In the genomic region with DNA sequence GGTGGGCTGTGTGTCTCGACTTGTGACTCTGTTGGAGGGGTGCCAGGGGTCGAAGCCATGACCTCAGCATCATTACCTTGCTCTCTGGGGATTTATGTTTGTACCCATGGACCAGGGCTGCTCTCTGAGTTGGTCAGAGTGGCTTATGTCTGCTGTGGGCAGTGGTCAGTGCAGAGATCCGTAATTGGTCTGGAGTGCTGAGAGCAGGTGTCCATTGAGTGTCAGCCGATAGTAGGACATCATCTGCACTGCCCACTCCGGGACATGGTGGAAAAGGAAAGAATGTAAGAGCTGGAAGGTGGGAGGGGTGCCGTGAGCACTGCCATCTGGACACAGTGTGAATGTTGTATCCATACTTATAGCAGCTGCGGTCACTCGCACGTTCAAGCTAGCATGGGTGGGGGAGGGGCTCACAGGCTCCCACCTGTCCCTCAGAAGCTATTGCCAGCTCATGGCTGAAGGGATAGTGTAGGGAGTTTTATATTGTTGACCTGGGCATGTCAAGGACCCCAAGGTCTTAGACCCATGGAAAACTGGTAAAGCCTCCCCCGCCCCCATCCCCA, we compare ENCODE assay signal across 19 mouse cellular contexts.
DNase-seq lines count a peak whose midpoint lies in the region; ATAC-seq and TF ChIP-seq lines count a peak whose summit lies in the region.
"Had no signal": no experiment of that assay in that cellular context is flagged by ENCODE, and none has a peak within 500 bp of the region (broad histone marks: within the 10 kb centered on the region; RNA-seq: fewer than 3 reads in every experiment).

No protein-coding gene starts in this region.

- DNase-seq in hindbrain, embryonic 10.5 days (ENCODE audit: low spot score): no peak
- no peak for DNase-seq in midbrain, embryonic 10.5 days (ENCODE audit: low spot score)
- DNase-seq in embryonic facial prominence, embryonic 14.5 days (ENCODE audit: low spot score): peak; percentile 43
- DNase-seq in limb, embryonic 14.5 days (ENCODE audit: low spot score): no peak
- no peak for DNase-seq in liver
- DNase-seq: adrenal gland, postnatal 10 days; cerebellum, postnatal 25 days; gastrocnemius, postnatal 10 days; heart, adult 2 months; lung, adult 2 months; spleen, adult 18-20 months; thymus, postnatal 14 days had no signal

- no peak overlapping the region for H3K9ac ChIP-seq in hindbrain, embryonic 12.5 days
- no peak overlapping the region for H3K9ac ChIP-seq in midbrain, embryonic 13.5 days (replicated peaks)
- H3K9ac ChIP-seq in embryonic facial prominence, embryonic 14.5 days (ENCODE audit: low read depth, low read length): no peak overlapping the region
- no peak overlapping the region for H3K9ac ChIP-seq in limb, embryonic 14.5 days (ENCODE audit: low read depth, low read length, severe bottlenecking)
- H3K9ac ChIP-seq: embryonic facial prominence, embryonic 13.5 days had no signal

- no peak overlapping the region for H3K4me2 ChIP-seq in hindbrain, embryonic 12.5 days (replicated peaks)
- H3K4me2 ChIP-seq in midbrain, embryonic 13.5 days (replicated peaks): no peak overlapping the region
- no peak overlapping the region for H3K4me2 ChIP-seq in embryonic facial prominence, embryonic 14.5 days (ENCODE audit: low read depth, low read length)
- no peak overlapping the region for H3K4me2 ChIP-seq in limb, embryonic 14.5 days (replicated peaks; ENCODE audit: low read depth, low read length, severe bottlenecking)
- H3K4me2 ChIP-seq: embryonic facial prominence, embryonic 13.5 days had no signal

- no peaks in the 10 kb centered on the region for H3K27me3 ChIP-seq in hindbrain, embryonic 12.5 days
- H3K27me3 ChIP-seq in hindbrain, embryonic 10.5 days (ENCODE audit: insufficient read depth, poor library complexity, severe bottlenecking): no peaks in the 10 kb centered on the region
- no peaks in the 10 kb centered on the region for H3K27me3 ChIP-seq in midbrain, embryonic 13.5 days
- H3K27me3 ChIP-seq in midbrain, embryonic 10.5 days (ENCODE audit: low read depth, poor library complexity, severe bottlenecking): no peaks in the 10 kb centered on the region
- H3K27me3 ChIP-seq in embryonic facial prominence, embryonic 14.5 days (replicated peaks; ENCODE audit: control insufficient read depth, insufficient read depth, low read length): no peaks in the 10 kb centered on the region
- H3K27me3 ChIP-seq in limb, embryonic 14.5 days (ENCODE audit: control insufficient read depth, insufficient read depth, low read length): no peaks in the 10 kb centered on the region
- H3K27me3 ChIP-seq: embryonic facial prominence, embryonic 13.5 days had no signal

- H3K36me3 ChIP-seq in hindbrain, embryonic 12.5 days: no peaks in the 10 kb centered on the region
- H3K36me3 ChIP-seq in hindbrain, embryonic 10.5 days: no peaks in the 10 kb centered on the region
- H3K36me3 ChIP-seq in midbrain, embryonic 13.5 days: no peaks in the 10 kb centered on the region
- H3K36me3 ChIP-seq in midbrain, embryonic 10.5 days: no peaks in the 10 kb centered on the region
- no peaks in the 10 kb centered on the region for H3K36me3 ChIP-seq in embryonic facial prominence, embryonic 14.5 days (ENCODE audit: control insufficient read depth, insufficient read depth, low read length)
- no peaks in the 10 kb centered on the region for H3K36me3 ChIP-seq in limb, embryonic 14.5 days (ENCODE audit: control insufficient read depth, insufficient read depth, low read length)
- H3K36me3 ChIP-seq: embryonic facial prominence, embryonic 13.5 days had no signal

- H3K9me3 ChIP-seq in hindbrain, embryonic 12.5 days (replicated peaks): no peaks in the 10 kb centered on the region
- H3K9me3 ChIP-seq in hindbrain, embryonic 10.5 days: no peaks in the 10 kb centered on the region
- H3K9me3 ChIP-seq in midbrain, embryonic 13.5 days: no peaks in the 10 kb centered on the region
- no peaks in the 10 kb centered on the region for H3K9me3 ChIP-seq in midbrain, embryonic 10.5 days (replicated peaks)
- no peaks in the 10 kb centered on the region for H3K9me3 ChIP-seq in embryonic facial prominence, embryonic 14.5 days (ENCODE audit: control insufficient read depth, low read length)
- no peaks in the 10 kb centered on the region for H3K9me3 ChIP-seq in limb, embryonic 14.5 days (ENCODE audit: control insufficient read depth, low read length)
- H3K9me3 ChIP-seq: embryonic facial prominence, embryonic 13.5 days had no signal

- WGBS in hindbrain, embryonic 12.5 days: 68% methylated on average over 10 of the region's 10 CpGs
- 85% methylated on average over 10 of the region's 10 CpGs for WGBS in hindbrain, embryonic 10.5 days
- WGBS in midbrain, embryonic 13.5 days: 76% methylated on average over 10 of the region's 10 CpGs
- WGBS in midbrain, embryonic 10.5 days: 90% methylated on average over 10 of the region's 10 CpGs
- WGBS in embryonic facial prominence, embryonic 14.5 days: 81% methylated on average over 10 of the region's 10 CpGs
- WGBS in limb, embryonic 14.5 days: 74% methylated on average over 10 of the region's 10 CpGs

- peaks cover 11% of the 10 kb centered on the region for H3K4me1 ChIP-seq in hindbrain, embryonic 12.5 days
- peaks cover 18% of the 10 kb centered on the region for H3K4me1 ChIP-seq in hindbrain, embryonic 10.5 days (replicated peaks)
- 0 out of 2 replicates have a peak, but pooled peaks cover 8% of the 10 kb centered on the region for H3K4me1 ChIP-seq in midbrain, embryonic 13.5 days (replicated peaks)
- H3K4me1 ChIP-seq in midbrain, embryonic 10.5 days: peaks cover 10% of the 10 kb centered on the region
- no peaks in the 10 kb centered on the region for H3K4me1 ChIP-seq in embryonic facial prominence, embryonic 14.5 days (ENCODE audit: control insufficient read depth, insufficient read depth, low read length)
- H3K4me1 ChIP-seq in limb, embryonic 14.5 days (ENCODE audit: control insufficient read depth, insufficient read depth, low read length): peaks cover 5% of the 10 kb centered on the region; the same call in 1 of the 2 replicates

- 0 out of 2 replicates have a peak, but pooled peaks have one; percentile 21 for ATAC-seq in hindbrain, embryonic 12.5 days (ENCODE audit: low FRiP score)
- ATAC-seq in midbrain, embryonic 13.5 days: peak; percentile 43; the same call in 1 of the 2 replicates
- no peak for ATAC-seq in embryonic facial prominence, embryonic 14.5 days (ENCODE audit: low read depth)
- ATAC-seq in limb, embryonic 14.5 days (ENCODE audit: low FRiP score, low read depth): 0 out of 2 replicates have a peak, but pooled peaks have one; percentile 32
- ATAC-seq: CD4-positive, CD25-positive, alpha-beta regulatory T cell, adult 4 months had no signal

- H3K4me3 ChIP-seq in hindbrain, embryonic 12.5 days: no peak overlapping the region
- H3K4me3 ChIP-seq in hindbrain, embryonic 10.5 days: no peak overlapping the region
- no peak overlapping the region for H3K4me3 ChIP-seq in midbrain, embryonic 13.5 days (replicated peaks)
- no peak overlapping the region for H3K4me3 ChIP-seq in midbrain, embryonic 10.5 days
- no peak overlapping the region for H3K4me3 ChIP-seq in embryonic facial prominence, embryonic 14.5 days (ENCODE audit: low read depth, low read length)
- no peak overlapping the region for H3K4me3 ChIP-seq in limb, embryonic 14.5 days (replicated peaks; ENCODE audit: low read length)
- H3K4me3 ChIP-seq: embryonic facial prominence, embryonic 13.5 days; heart, adult 2 months; layer of hippocampus, adult 2 months; left cerebral cortex, adult 2 months had no signal

- H3K27ac ChIP-seq in hindbrain, embryonic 12.5 days: no peak overlapping the region
- H3K27ac ChIP-seq in hindbrain, embryonic 10.5 days: no peak overlapping the region
- no peak overlapping the region for H3K27ac ChIP-seq in midbrain, embryonic 13.5 days
- no peak overlapping the region for H3K27ac ChIP-seq in midbrain, embryonic 10.5 days (replicated peaks)
- H3K27ac ChIP-seq in embryonic facial prominence, embryonic 14.5 days (replicated peaks; ENCODE audit: low read depth, low read length): no peak overlapping the region
- H3K27ac ChIP-seq in limb, embryonic 14.5 days (replicated peaks; ENCODE audit: low read depth, low read length): no peak overlapping the region
- H3K27ac ChIP-seq: embryonic facial prominence, embryonic 13.5 days; heart, adult 2 months; kidney, postnatal 0 days; layer of hippocampus, adult 2 months; left cerebral cortex, adult 2 months had no signal

- no peak for TF ChIP-seq POLR2A in limb, embryonic 14.5 days (IDR thresholded peaks at IDR 0.05; ENCODE audit: borderline replicate concordance, extremely low read depth, insufficient read depth, insufficient read length)
